Mouse (Mus musculus) lung, postnatal 0 days (tissue): ENCODE results near the gene Gapdh.

ENCODE experiments used
- CTCF ChIP-seq: IDR thresholded peaks from 2 replicates; pipeline ENCODE4 v1.5.1; 2016; ENCODE audit warnings: antibody characterized with exemption, mild to moderate bottlenecking
- EP300 ChIP-seq: IDR thresholded peaks from 2 replicates; pipeline ENCODE4 v1.6.1; 2016; ENCODE audit warnings: antibody characterized with exemption, mild to moderate bottlenecking, control low read depth

GRCm38 (mm10) chr6:125182133-125182532, 15.9 kb upstream of the Gapdh start:
- TF ChIP-seq CTCF, result no peak
- no peak for TF ChIP-seq EP300
